Mouse (Mus musculus): ENCODE data around the gene Pck2. TPM values are rescaled to one million over a fixed set of nuclear protein-coding genes. Genes with fewer than 3 reads are reported as not detected.

Pck2 gene
- polyA plus RNA-seq, 1 experiment from 2014 or later, result 36.8 TPM

- no peak overlapping the region for H3K4me3 ChIP-seq (ENCODE audit: low read length)
- peaks cover 46% of the 10 kb centered on the region for H3K27me3 ChIP-seq (ENCODE audit: control insufficient read depth, insufficient read depth, low read length)
- H3K4me1 ChIP-seq (ENCODE audit: control insufficient read depth, insufficient read depth, low read length), result peaks cover 9% of the 10 kb centered on the region; the same call in 1 of the 2 replicates
- 35% methylated on average over 4 of the region's 4 CpGs for WGBS
- no peak overlapping the region for H3K4me2 ChIP-seq (ENCODE audit: low read depth, low read length)
- no peaks in the 10 kb centered on the region for H3K36me3 ChIP-seq (ENCODE audit: control insufficient read depth, insufficient read depth)
- no peak overlapping the region for H3K9ac ChIP-seq (ENCODE audit: low read length)
- ATAC-seq (replicated peaks; ENCODE audit: extremely low read depth, insufficient read depth, low FRiP score), result no peak
- no peak overlapping the region for H3K27ac ChIP-seq (ENCODE audit: low read length)
- H3K9me3 ChIP-seq (replicated peaks; ENCODE audit: control insufficient read depth, low read length), result no peaks in the 10 kb centered on the region
Measured at GRCm38 (mm10) chr14:55524062-55524461, 16.0 kb upstream of the Pck2 start.

GRCm38 (mm10) chr14:55524785-55525184 is 15.3 kb upstream of the Pck2 start, which contains the start of gene Nrl:
Gene Nrl, minus strand, starts transcription at chr14:55524981.
- H3K27ac ChIP-seq (ENCODE audit: low read length), result no peak within 1 kb of the TSS
- peaks cover 9% of the 10 kb centered on the region; the same call in 1 of the 2 replicates for H3K4me1 ChIP-seq (ENCODE audit: control insufficient read depth, insufficient read depth, low read length)
- 12% methylated on average over 8 of the region's 8 CpGs for whole genome bisulfite sequencing
- peaks cover 43% of the 10 kb centered on the region for H3K27me3 ChIP-seq (ENCODE audit: control insufficient read depth, insufficient read depth, low read length)
- no peak within 1 kb of the TSS for H3K9ac ChIP-seq (ENCODE audit: low read length)
- no peaks in the 10 kb centered on the region for H3K9me3 ChIP-seq (replicated peaks; ENCODE audit: control insufficient read depth, low read length)
- no peak within 1 kb of the TSS for H3K4me3 ChIP-seq (ENCODE audit: low read length)
- no peak for ATAC-seq (replicated peaks; ENCODE audit: extremely low read depth, insufficient read depth, low FRiP score)
- H3K4me2 ChIP-seq (ENCODE audit: low read depth, low read length), result no peak within 1 kb of the TSS
- no peaks in the 10 kb centered on the region for H3K36me3 ChIP-seq (ENCODE audit: control insufficient read depth, insufficient read depth)

GRCm38 (mm10) chr14:55526674-55527073 is 13.4 kb upstream of the Pck2 start:
- Histone ChIP-seq H3K4me3 (ENCODE audit: low read length) (no peak overlapping the region), H3K27ac (ENCODE audit: low read length) (no peak overlapping the region), H3K27me3 (ENCODE audit: control insufficient read depth, insufficient read depth, low read length) (peaks cover 32% of the 10 kb centered on the region), H3K4me1 (ENCODE audit: control insufficient read depth, insufficient read depth, low read length) (0 out of 2 replicates have a peak, but pooled peaks cover 2% of the 10 kb centered on the region), H3K36me3 (ENCODE audit: control insufficient read depth, insufficient read depth) (no peaks in the 10 kb centered on the region), H3K9me3 (replicated peaks; ENCODE audit: control insufficient read depth, low read length) (no peaks in the 10 kb centered on the region), H3K4me2 (ENCODE audit: low read depth, low read length) (no peak overlapping the region), H3K9ac (ENCODE audit: low read length) (no peak overlapping the region)
- WGBS, result 62% methylated on average over 2 of the region's 2 CpGs
- ATAC-seq (replicated peaks; ENCODE audit: extremely low read depth, insufficient read depth, low FRiP score), result no peak

- Histone ChIP-seq H3K27me3 (ENCODE audit: control insufficient read depth, insufficient read depth, low read length) (peaks cover 19% of the 10 kb centered on the region), H3K27ac (ENCODE audit: low read length) (no peak overlapping the region), H3K9me3 (replicated peaks; ENCODE audit: control insufficient read depth, low read length) (no peaks in the 10 kb centered on the region), H3K4me3 (ENCODE audit: low read length) (no peak overlapping the region), H3K4me2 (ENCODE audit: low read depth, low read length) (no peak overlapping the region), H3K36me3 (ENCODE audit: control insufficient read depth, insufficient read depth) (no peaks in the 10 kb centered on the region), H3K4me1 (ENCODE audit: control insufficient read depth, insufficient read depth, low read length) (0 out of 2 replicates have a peak, but pooled peaks cover 2% of the 10 kb centered on the region), H3K9ac (ENCODE audit: low read length) (no peak overlapping the region)
- 22% methylated on average over 3 of the region's 3 CpGs for WGBS
- no peak for ATAC-seq (replicated peaks; ENCODE audit: extremely low read depth, insufficient read depth, low FRiP score)
Measured at GRCm38 (mm10) chr14:55527940-55528339, 12.1 kb upstream of the Pck2 start.

GRCm38 (mm10) chr14:55536116-55536745 is 3.8 kb upstream of the Pck2 start:
- 45% methylated on average over 6 of the region's 6 CpGs for WGBS
- Histone ChIP-seq H3K9ac (ENCODE audit: low read length) (no peak overlapping the region), H3K27ac (ENCODE audit: low read length) (no peak overlapping the region), H3K9me3 (replicated peaks; ENCODE audit: control insufficient read depth, low read length) (no peaks in the 10 kb centered on the region), H3K4me1 (ENCODE audit: control insufficient read depth, insufficient read depth, low read length) (peaks cover 4% of the 10 kb centered on the region), H3K36me3 (ENCODE audit: control insufficient read depth, insufficient read depth) (no peaks in the 10 kb centered on the region), H3K4me2 (ENCODE audit: low read depth, low read length) (no peak overlapping the region), H3K4me3 (ENCODE audit: low read length) (no peak overlapping the region), H3K27me3 (ENCODE audit: control insufficient read depth, insufficient read depth, low read length) (no peaks in the 10 kb centered on the region)
- ATAC-seq (replicated peaks; ENCODE audit: extremely low read depth, insufficient read depth, low FRiP score), result no peak

GRCm38 (mm10) chr14:55540787-55541321 is 788 bp downstream of the Pck2 start:
- peak; percentile 58 for ATAC-seq (replicated peaks; ENCODE audit: extremely low read depth, insufficient read depth, low FRiP score)
- H3K27ac ChIP-seq (ENCODE audit: low read length), result peak overlapping the region; percentile 84
- peak overlapping the region; percentile 78 for H3K9ac ChIP-seq (ENCODE audit: low read length)
- no peaks in the 10 kb centered on the region for H3K27me3 ChIP-seq (ENCODE audit: control insufficient read depth, insufficient read depth, low read length)
- H3K4me3 ChIP-seq (ENCODE audit: low read length), result peak overlapping the region; percentile 73
- peaks cover 7% of the 10 kb centered on the region for H3K4me1 ChIP-seq (ENCODE audit: control insufficient read depth, insufficient read depth, low read length)
- peaks cover 12% of the 10 kb centered on the region; the same call in 1 of the 2 replicates for H3K36me3 ChIP-seq (ENCODE audit: control insufficient read depth, insufficient read depth)
- 4% methylated on average over 10 of the region's 10 CpGs for WGBS
- no peaks in the 10 kb centered on the region for H3K9me3 ChIP-seq (replicated peaks; ENCODE audit: control insufficient read depth, low read length)
- H3K4me2 ChIP-seq (ENCODE audit: low read depth, low read length), result peak overlapping the region; percentile 81

- no peaks in the 10 kb centered on the region for H3K9me3 ChIP-seq (replicated peaks; ENCODE audit: control insufficient read depth, low read length)
- H3K4me2 ChIP-seq (ENCODE audit: low read depth, low read length), result no peak overlapping the region
- H3K27ac ChIP-seq (ENCODE audit: low read length), result no peak overlapping the region
- 94% methylated on average over 12 of the region's 12 CpGs for WGBS
- no peaks in the 10 kb centered on the region for H3K27me3 ChIP-seq (ENCODE audit: control insufficient read depth, insufficient read depth, low read length)
- H3K4me3 ChIP-seq (ENCODE audit: low read length), result no peak overlapping the region
- ATAC-seq (replicated peaks; ENCODE audit: extremely low read depth, insufficient read depth, low FRiP score), result no peak
- peaks cover 7% of the 10 kb centered on the region for H3K4me1 ChIP-seq (ENCODE audit: control insufficient read depth, insufficient read depth, low read length)
- peaks cover 17% of the 10 kb centered on the region; the same call in 1 of the 2 replicates for H3K36me3 ChIP-seq (ENCODE audit: control insufficient read depth, insufficient read depth)
- H3K9ac ChIP-seq (ENCODE audit: low read length), result no peak overlapping the region
Measured at GRCm38 (mm10) chr14:55542268-55542667, 2.2 kb downstream of the Pck2 start.

GRCm38 (mm10) chr14:55544334-55544733 is 4.3 kb downstream of the Pck2 start:
- ATAC-seq (replicated peaks; ENCODE audit: extremely low read depth, insufficient read depth, low FRiP score), result no peak
- no peaks in the 10 kb centered on the region for H3K27me3 ChIP-seq (ENCODE audit: control insufficient read depth, insufficient read depth, low read length)
- H3K9me3 ChIP-seq (replicated peaks; ENCODE audit: control insufficient read depth, low read length), result no peaks in the 10 kb centered on the region
- H3K4me3 ChIP-seq (ENCODE audit: low read length), result no peak overlapping the region
- H3K9ac ChIP-seq (ENCODE audit: low read length), result no peak overlapping the region
- peaks cover 7% of the 10 kb centered on the region for H3K4me1 ChIP-seq (ENCODE audit: control insufficient read depth, insufficient read depth, low read length)
- no peak overlapping the region for H3K27ac ChIP-seq (ENCODE audit: low read length)
- H3K36me3 ChIP-seq (ENCODE audit: control insufficient read depth, insufficient read depth), result peaks cover 30% of the 10 kb centered on the region
- WGBS, result 66% methylated on average over 9 of the region's 9 CpGs
- H3K4me2 ChIP-seq (ENCODE audit: low read depth, low read length), result no peak overlapping the region

GRCm38 (mm10) chr14:55550191-55550590 is 10.1 kb downstream of the Pck2 start:
- no peaks in the 10 kb centered on the region for H3K27me3 ChIP-seq (ENCODE audit: control insufficient read depth, insufficient read depth, low read length)
- no peak overlapping the region for H3K4me2 ChIP-seq (ENCODE audit: low read depth, low read length)
- H3K9me3 ChIP-seq (replicated peaks; ENCODE audit: control insufficient read depth, low read length), result no peaks in the 10 kb centered on the region
- H3K4me1 ChIP-seq (ENCODE audit: control insufficient read depth, insufficient read depth, low read length), result no peaks in the 10 kb centered on the region
- no peak overlapping the region for H3K27ac ChIP-seq (ENCODE audit: low read length)
- H3K9ac ChIP-seq (ENCODE audit: low read length), result no peak overlapping the region
- peaks cover 19% of the 10 kb centered on the region for H3K36me3 ChIP-seq (ENCODE audit: control insufficient read depth, insufficient read depth)
- H3K4me3 ChIP-seq (ENCODE audit: low read length), result no peak overlapping the region
- WGBS, result 76% methylated on average over 6 of the region's 6 CpGs
- no peak for ATAC-seq (replicated peaks; ENCODE audit: extremely low read depth, insufficient read depth, low FRiP score)

All from heart, embryonic 16.5 days (tissue).